9 mouse cellular contexts compared by ENCODE assay signal in genomic region chr16:94659394-94659793, GRCm38 (mm10).
"Had no signal": no experiment of that assay in that cellular context is flagged by ENCODE, and none has a peak within 500 bp of the region (broad histone marks: within the 10 kb centered on the region; RNA-seq: fewer than 3 reads in every experiment).

No protein-coding gene starts in this region.

- ATAC-seq: liver, postnatal 0 days; midbrain, embryonic 16.5 days had no signal

- DNase-seq: kidney, postnatal 10 days; kidney, postnatal 4 days; liver; liver, embryonic 13.5 days; liver, postnatal 0 days; lung, postnatal 14 days; right cerebral cortex, postnatal 14 days; thymus, postnatal 4 days had no signal
